Mouse (Mus musculus) megakaryocyte, embryonic 14.5 days (primary cell): ENCODE results near the gene Crtc1.

ENCODE experiments used
- FLI1 ChIP-seq: IDR thresholded peaks from 2 replicates; pipeline ENCODE4 v1.6.1; 2012; ENCODE audit warnings: low read length, inconsistent platforms, mixed read lengths
- GATA1 ChIP-seq: IDR thresholded peaks from 3 replicates; pipeline ENCODE4 v1.6.1; 2012; ENCODE audit warnings: mixed read lengths, low read length, inconsistent platforms, borderline replicate concordance

- TF ChIP-seq GATA1 = no peak
- no peak for TF ChIP-seq FLI1
Measured at GRCm38 (mm10) chr8:70419879-70420643, 19.3 kb downstream of the Crtc1 start.
